Mouse (Mus musculus) G1E (cell line): ENCODE measurements around the gene Fam71b. TPM values are rescaled to one million over a fixed set of nuclear protein-coding genes. Genes with fewer than 3 reads are reported as not detected.

ENCODE experiments used
- ATAC-seq: 2 replicates; pipeline ENCODE4 v1.8.0; 2016; ENCODE audit warnings: mild to moderate bottlenecking; ENCODE audit not compliant: insufficient number of reproducible peaks, poor library complexity, low FRiP score, severe bottlenecking; ENCODE audit errors: extremely low read depth
- DNase-seq: peaks from one replicate; pipeline ENCODE4 v3.0.0; 2012; ENCODE audit warnings: low spot score
- H3K27me3 ChIP-seq: 2 replicates; pipeline ENCODE4 v1.6.1; 2012; ENCODE audit warnings: mild to moderate bottlenecking, low read length, inconsistent platforms; ENCODE audit not compliant: insufficient read depth
- H3K36me3 ChIP-seq: replicated peaks from 2 replicates; pipeline ENCODE3; 2012; ENCODE audit warnings: mild to moderate bottlenecking, inconsistent platforms
- H3K4me1 ChIP-seq: 2 replicates; pipeline ENCODE4 v1.6.1; 2012; ENCODE audit warnings: low read depth, low read length, inconsistent platforms, mixed read lengths; ENCODE audit not compliant: insufficient read depth
- H3K4me3 ChIP-seq: 2 replicates; pipeline ENCODE4 v1.5.1; 2012; ENCODE audit warnings: low read depth, mild to moderate bottlenecking, inconsistent platforms, low read length, moderate library complexity, mixed read lengths
- H3K9me3 ChIP-seq: replicated peaks from 2 replicates; pipeline ENCODE4 v1.6.1; 2012; ENCODE audit warnings: inconsistent platforms
- CTCF ChIP-seq: IDR thresholded peaks from 2 replicates; pipeline ENCODE4 v1.5.1; 2012; ENCODE audit warnings: low read depth, low read length, inconsistent platforms, mixed read lengths
- GATA1 ChIP-seq: IDR thresholded peaks from 2 replicates; pipeline ENCODE4 v1.6.1; 2012; ENCODE audit warnings: borderline replicate concordance, low read length, inconsistent platforms, mixed read lengths
- GATA2 ChIP-seq: IDR thresholded peaks from 2 replicates; pipeline ENCODE4 v1.6.1; 2012; ENCODE audit warnings: low read depth, low read length, inconsistent platforms, borderline replicate concordance
- POLR2AphosphoS5 ChIP-seq: IDR thresholded peaks from 2 replicates; pipeline ENCODE4 v1.6.1; 2012; ENCODE audit warnings: low read depth, low read length, inconsistent platforms; ENCODE audit not compliant: insufficient replicate concordance
- TAL1 ChIP-seq: conservative IDR thresholded peaks from 2 replicates; pipeline ENCODE4 v1.6.1; 2012; ENCODE audit warnings: low read depth, low read length, inconsistent platforms, mixed read lengths
- polyA plus RNA-seq: library from polyadenylated mRNA; stranded (reverse); fragments of >175 nt; gene quantifications from 2 replicates; pipeline ENCODE4 v1.2.3, GENCODE M21; 2012
- total RNA-seq, 2 experiments: library from RNA; stranded (forward) in 1 of 2; stranded (reverse) in 1 of 2; fragments of 200-1000 nt in 1 of 2; fragments of >200 nt in 1 of 2; fragmentation: Nextera tagmentation in 1 of 2; gene quantifications; 2 replicates each; pipeline ENCODE4 v1.2.3; 2014 to 2017

The Fam71b gene
- total and polyA plus RNA-seq, 3 experiments = 0.49 TPM; not detected in 2

- TF ChIP-seq GATA2 = no peak
- TF ChIP-seq POLR2AphosphoS5 = no peak
- no peak for TF ChIP-seq GATA1
- TF ChIP-seq TAL1 = no peak
- no peak for TF ChIP-seq CTCF
These were observed 25.1 kb upstream of the Fam71b start for GRCm38 (mm10) chr11:46371250-46371649.

GRCm38 (mm10) chr11:46372331-46372953, 23.9 kb upstream of the Fam71b start:
- H3K4me1 ChIP-seq = no peaks in the 10 kb centered on the region
- ATAC-seq = no peak
- TF ChIP-seq CTCF (no peak), TAL1 (no peak), POLR2AphosphoS5 (no peak), GATA2 (no peak), GATA1 (no peak)

More at GRCm38 (mm10) chr11:46371250-46371649, 25.1 kb upstream of the Fam71b start:
- Histone ChIP-seq H3K36me3 (no peaks in the 10 kb centered on the region), H3K9me3 (no peaks in the 10 kb centered on the region), H3K4me1 (no peaks in the 10 kb centered on the region), H3K27me3 (peaks cover 16% of the 10 kb centered on the region), H3K4me3 (no peak overlapping the region)
- no peak for DNase-seq
- ATAC-seq = no peak

DNA sequence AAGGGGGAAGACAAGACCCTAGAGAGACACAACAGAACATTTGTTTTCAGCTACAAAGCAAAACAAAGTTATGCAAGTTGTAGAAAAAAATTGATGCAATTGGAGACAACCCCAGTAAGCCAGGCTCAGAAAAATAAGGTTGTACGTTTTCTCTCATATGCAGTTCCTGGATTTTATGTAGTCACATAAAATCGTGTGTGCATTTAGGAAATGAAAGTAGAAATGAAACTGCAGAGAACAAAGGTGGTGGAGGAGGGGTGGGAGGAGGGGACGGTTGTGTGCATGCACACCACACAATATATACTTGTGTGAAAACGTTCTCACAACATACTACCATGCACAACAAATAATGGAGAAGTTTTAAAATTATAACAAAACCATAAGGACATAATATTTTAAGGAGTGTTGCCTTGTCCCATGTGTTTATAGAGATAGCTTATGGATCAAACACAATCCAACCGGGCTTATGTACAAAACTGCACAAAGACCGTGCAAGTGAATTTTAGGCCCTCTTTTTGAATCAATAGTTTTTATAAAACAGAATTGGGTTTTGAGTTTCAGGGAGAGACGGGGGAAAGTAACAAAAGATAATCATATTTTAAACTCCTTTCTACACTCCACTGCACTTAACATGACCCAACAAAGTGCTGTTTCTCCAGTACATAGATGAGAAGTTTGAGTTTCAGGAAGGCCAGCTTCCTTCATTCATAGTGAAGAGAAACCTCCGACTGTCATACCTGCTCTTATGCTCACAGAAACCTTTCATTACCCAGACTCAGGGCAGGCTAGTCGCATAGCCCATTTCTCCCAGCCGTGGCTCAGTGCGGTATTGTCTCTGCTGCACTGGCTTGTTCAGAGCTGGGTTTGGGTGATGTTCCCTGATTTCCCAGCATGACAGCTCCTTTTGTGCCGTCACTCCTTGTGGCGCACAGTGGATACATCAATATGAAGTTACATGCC, 23.0 kb upstream of the Fam71b start:
- no peaks in the 10 kb centered on the region for H3K4me1 ChIP-seq
- no peaks in the 10 kb centered on the region for H3K36me3 ChIP-seq
- H3K27me3 ChIP-seq = peaks cover 13% of the 10 kb centered on the region
- no peak overlapping the region for H3K4me3 ChIP-seq
- DNase-seq (no peak), ATAC-seq (no peak)
- no peaks in the 10 kb centered on the region for H3K9me3 ChIP-seq
- TF ChIP-seq GATA2 (no peak), POLR2AphosphoS5 (no peak), GATA1 (no peak), TAL1 (no peak), CTCF (no peak)

More at GRCm38 (mm10) chr11:46372331-46372953, 23.9 kb upstream of the Fam71b start:
- H3K36me3 ChIP-seq = no peaks in the 10 kb centered on the region
- no peaks in the 10 kb centered on the region for H3K9me3 ChIP-seq
- no peak for DNase-seq
- peaks cover 16% of the 10 kb centered on the region for H3K27me3 ChIP-seq
- H3K4me3 ChIP-seq = no peak overlapping the region

GRCm38 (mm10) chr11:46375015-46375414, 21.3 kb upstream of the Fam71b start:
- Histone ChIP-seq H3K9me3 (no peaks in the 10 kb centered on the region), H3K36me3 (no peaks in the 10 kb centered on the region), H3K4me1 (no peaks in the 10 kb centered on the region), H3K27me3 (peaks cover 10% of the 10 kb centered on the region; the same call in 1 of the 2 replicates), H3K4me3 (no peak overlapping the region)
- TF ChIP-seq GATA1 = no peak
- no peak for TF ChIP-seq POLR2AphosphoS5
- no peak for TF ChIP-seq CTCF
- no peak for TF ChIP-seq TAL1
- TF ChIP-seq GATA2 = no peak
- DNase-seq (no peak), ATAC-seq (no peak)

GRCm38 (mm10) chr11:46377316-46377715, 19.0 kb upstream of the Fam71b start:
- Histone ChIP-seq H3K9me3 (no peaks in the 10 kb centered on the region), H3K27me3 (peaks cover 8% of the 10 kb centered on the region), H3K4me3 (no peak overlapping the region), H3K4me1 (no peaks in the 10 kb centered on the region), H3K36me3 (no peaks in the 10 kb centered on the region)
- no peak for ATAC-seq
- no peak for DNase-seq
- no peak for TF ChIP-seq POLR2AphosphoS5
- TF ChIP-seq CTCF = no peak
- TF ChIP-seq TAL1 = no peak
- no peak for TF ChIP-seq GATA2
- TF ChIP-seq GATA1 = no peak
